In genomic region chr11:24074634-24075104, GRCm38 (mm10) we compare ENCODE assay signal across 8 mouse cellular contexts. TPM values are rescaled to one million over a fixed set of nuclear protein-coding genes. Genes with fewer than 3 reads are reported as not detected.
A peak's percentile ranks its signal among the peaks of the same experiment; 100 is the strongest.
DNase-seq lines count a peak whose midpoint lies in the region; ATAC-seq and TF ChIP-seq lines count a peak whose summit lies in the region.

TSS of gene A830031A19Rik (minus strand) at chr11:24075054.

- no peak for TF ChIP-seq CTCF in layer of hippocampus, adult 2 months (conservative IDR thresholded peaks at IDR 0.05)
- no peak for TF ChIP-seq CTCF in bone marrow, adult 2 months (IDR thresholded peaks at IDR 0.05; ENCODE audit: control insufficient read depth, insufficient read depth, low read length)

- no peaks in the 10 kb centered on the region for H3K36me3 ChIP-seq in forebrain, embryonic 16.5 days (ENCODE audit: control insufficient read depth, insufficient read depth)
- no peaks in the 10 kb centered on the region for H3K36me3 ChIP-seq in macrophage (ENCODE audit: inconsistent target)

- H3K4me1 ChIP-seq in bone marrow, adult 2 months (ENCODE audit: control insufficient read depth, insufficient read depth, low read length): no peaks in the 10 kb centered on the region; the same call in 1 of the 2 replicates
- peaks cover 11% of the 10 kb centered on the region for H3K4me1 ChIP-seq in forebrain, embryonic 16.5 days (replicated peaks; ENCODE audit: control insufficient read depth, insufficient read depth, low read length)

- WGBS in bone marrow, adult 2 months: under 1% methylated on average over 11 of the region's 11 CpGs
- 0% methylated on average over 11 of the region's 11 CpGs for WGBS in forebrain, embryonic 16.5 days
- 3% methylated on average over 11 of the region's 11 CpGs for WGBS in macrophage (ENCODE audit: missing documents)

- peak within 1 kb of the TSS; percentile 63 for H3K4me2 ChIP-seq in forebrain, embryonic 16.5 days (ENCODE audit: low read length)

- H3K9ac ChIP-seq in forebrain, embryonic 16.5 days (replicated peaks; ENCODE audit: low read depth, low read length): peak within 1 kb of the TSS; percentile 93

- H3K79me2 ChIP-seq in macrophage (ENCODE audit: inconsistent target): no peaks in the 10 kb centered on the region

- no peak for TF ChIP-seq POLR2A in bone marrow, adult 2 months (IDR thresholded peaks at IDR 0.05; ENCODE audit: borderline replicate concordance, control insufficient read depth, low read depth, low read length)

- no peak for ATAC-seq in forebrain, embryonic 16.5 days

- H3K27ac ChIP-seq in layer of hippocampus, adult 2 months: peak within 1 kb of the TSS; percentile 95
- peak within 1 kb of the TSS; percentile 88 for H3K27ac ChIP-seq in bone marrow, adult 2 months (ENCODE audit: control insufficient read depth, insufficient read depth, low read depth, low read length, poor library complexity)
- H3K27ac ChIP-seq in forebrain, embryonic 16.5 days (ENCODE audit: low read length): peak within 1 kb of the TSS; percentile 99
- no peak within 1 kb of the TSS for H3K27ac ChIP-seq in macrophage

- H3K4me3 ChIP-seq in layer of hippocampus, adult 2 months: peak within 1 kb of the TSS; percentile 79
- peak within 1 kb of the TSS; percentile 94 for H3K4me3 ChIP-seq in bone marrow, adult 2 months (replicated peaks; ENCODE audit: control insufficient read depth, low read depth, low read length)
- peak within 1 kb of the TSS; percentile 70 for H3K4me3 ChIP-seq in forebrain, embryonic 16.5 days (replicated peaks; ENCODE audit: low read length)
- H3K4me3 ChIP-seq in macrophage (ENCODE audit: inconsistent target): peak within 1 kb of the TSS; percentile 58

- DNase-seq in layer of hippocampus, adult 2 months (ENCODE audit: low spot score in 2 of 2): no peak
- no peak for DNase-seq in layer of hippocampus, postnatal 36 days
- DNase-seq in frontal cortex, postnatal 25 days (ENCODE audit: low spot score in 2 of 2): no peak
- DNase-seq in layer of hippocampus, adult 9-11 months: no peak
- no peak for DNase-seq in urinary bladder, postnatal 10 days (ENCODE audit: low spot score)

- H3K9me3 ChIP-seq in forebrain, embryonic 16.5 days (ENCODE audit: control insufficient read depth, low read length): no peaks in the 10 kb centered on the region

- no peaks in the 10 kb centered on the region for H3K27me3 ChIP-seq in forebrain, embryonic 16.5 days (replicated peaks; ENCODE audit: control insufficient read depth, insufficient read depth, low read length)

RNA-seq across cellular contexts. Expression of gene A830031A19Rik, which starts in this region (rescaled TPM):
- total RNA-seq in layer of hippocampus, adult 2 months (2021): 1 to 10 TPM; 1.3 to 1.7 TPM
- total RNA-seq in layer of hippocampus, postnatal 36 days (2021): 1 to 10 TPM; 1.4 to 1.6 TPM
- not detected in 2 replicates for polyA plus RNA-seq in bone marrow, adult 2 months (2011; ENCODE audit: insufficient read depth, insufficient read length, low replicate concordance, missing spikeins)
- not detected in 2 replicates for polyA plus RNA-seq in forebrain, embryonic 16.5 days (2015; fragmentation: Nextera tagmentation; extraction: Ambion mirVana)
- not detected for total RNA-seq in macrophage (2018; cell fraction: chromatin; rRNA removed)
- total RNA-seq in macrophage (2018; cell fraction: cytosol; rRNA removed): not detected
- not detected for total RNA-seq in macrophage (2018; cell fraction: nucleus; rRNA removed)
- not detected in 3 replicates for polyA plus RNA-seq in macrophage (2018)
